Mouse (Mus musculus) thymus, postnatal 0 days (tissue): ENCODE results near the gene Lhx5. TPM values are rescaled to one million over a fixed set of nuclear protein-coding genes. Genes with fewer than 3 reads are reported as not detected.

Source experiments
- DNase-seq: peaks from one replicate; pipeline ENCODE4 v3.0.0-alpha.2; 2015; ENCODE audit warnings: low spot score
- polyA plus RNA-seq: library from polyadenylated mRNA; unstranded; fragments of >200 nt; fragmentation: Nextera tagmentation; extraction: Ambion mirVana; gene quantifications from 2 replicates; pipeline ENCODE4 v1.2.1, GENCODE M21; 2015

Lhx5 gene
- 0.05 TPM in 1 of 2 replicates, not detected in the other for polyA plus RNA-seq

DNA sequence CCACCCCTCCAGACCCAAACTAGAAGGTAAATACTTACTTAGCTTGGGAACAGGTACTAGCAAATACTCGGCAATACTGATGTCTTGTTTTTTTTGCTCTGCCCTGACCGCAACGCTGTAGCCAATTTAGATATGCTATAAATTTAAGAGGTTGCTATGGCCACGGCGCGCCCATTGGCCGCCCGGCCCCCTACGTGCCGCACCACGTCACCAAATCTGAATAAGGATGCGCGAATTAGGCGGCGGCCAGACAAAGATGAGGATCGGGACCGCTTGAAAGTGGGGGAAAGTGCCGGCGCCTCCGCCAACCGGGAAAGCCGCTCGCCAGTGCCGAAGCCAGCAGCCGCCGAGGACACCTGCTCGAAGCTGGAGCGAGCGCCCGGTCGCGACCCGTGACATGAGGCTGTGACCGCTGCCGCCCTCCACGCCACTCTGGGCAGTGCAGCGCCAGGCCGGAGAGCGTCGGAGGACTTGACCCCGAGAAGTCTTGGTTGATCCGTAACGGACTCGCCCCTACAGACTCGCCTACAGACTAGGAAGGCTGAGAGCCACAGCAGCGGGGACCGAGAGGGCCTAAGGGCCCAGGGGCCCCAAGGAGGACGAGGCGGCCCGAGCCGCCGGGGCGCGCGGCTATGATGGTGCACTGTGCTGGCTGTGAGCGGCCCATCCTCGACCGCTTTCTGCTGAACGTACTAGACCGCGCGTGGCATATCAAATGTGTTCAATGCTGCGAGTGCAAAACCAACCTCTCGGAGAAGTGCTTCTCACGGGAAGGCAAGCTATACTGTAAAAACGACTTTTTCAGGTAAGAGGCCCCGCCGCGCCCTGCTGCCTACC is at the start of gene Lhx5:
Gene Lhx5, plus strand, starts transcription at position 51 of the 837 bp plus-strand sequence.
- no peak for DNase-seq

DNA sequence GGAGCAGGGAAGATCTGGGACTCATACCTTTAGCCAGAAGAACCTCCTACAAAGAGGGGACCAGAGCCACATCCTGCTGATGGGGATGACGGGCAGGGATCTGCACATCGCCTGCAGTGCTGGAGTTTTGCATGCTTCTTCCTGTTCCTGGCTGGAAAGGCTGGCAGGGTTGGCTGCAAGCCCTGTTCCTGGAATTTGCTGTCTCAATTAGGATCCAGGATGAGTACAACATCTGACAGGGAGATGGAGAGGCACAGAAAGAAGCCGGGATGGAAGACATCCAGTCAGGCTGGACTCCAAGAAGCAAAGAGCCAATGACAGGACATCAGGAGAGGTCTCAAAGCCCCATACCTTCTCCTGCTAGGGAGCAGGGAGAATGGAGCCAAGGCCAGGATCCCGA is 45.1 kb upstream of the Lhx5 start:
- DNase-seq = no peak

DNA sequence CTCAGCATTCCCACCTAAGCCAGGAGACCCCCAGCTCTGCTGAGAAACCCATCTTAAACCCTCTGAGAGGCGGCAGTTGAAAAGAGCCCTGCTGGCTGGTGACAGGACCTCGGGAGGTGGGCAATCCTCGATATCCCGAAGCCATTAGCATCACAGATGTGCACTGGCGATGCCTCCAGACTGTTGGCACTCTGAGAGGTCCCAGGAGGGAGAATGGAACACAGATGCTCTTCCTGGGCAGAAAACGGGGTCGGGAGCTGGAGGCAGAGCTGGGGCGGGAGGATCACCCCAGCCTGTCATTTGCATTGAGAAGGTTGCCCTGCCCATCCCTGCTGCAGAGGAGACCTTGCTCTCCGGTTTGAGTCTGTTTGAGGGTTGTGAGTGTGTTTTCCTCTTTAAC is 42.7 kb upstream of the Lhx5 start:
- no peak for DNase-seq

DNA sequence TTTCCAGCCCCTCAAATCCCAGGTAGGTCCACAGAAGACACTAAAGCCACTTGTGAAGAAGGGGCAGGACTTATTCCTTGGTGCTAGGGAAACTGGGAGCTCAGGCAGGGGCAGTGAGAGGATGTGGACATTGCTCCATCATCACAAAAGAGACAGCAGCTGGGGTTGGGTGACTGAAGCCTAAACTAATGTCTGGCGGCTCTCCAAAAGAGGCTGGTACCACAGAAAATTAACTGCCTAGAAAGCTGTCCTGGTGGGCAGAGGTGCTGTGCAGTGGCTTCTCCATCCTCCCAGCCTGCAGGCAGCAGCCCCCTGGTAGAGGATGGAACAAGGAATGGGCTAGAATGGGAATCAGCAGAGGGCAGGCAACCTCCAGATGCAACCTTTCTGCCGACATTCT is 41.5 kb upstream of the Lhx5 start:
- no peak for DNase-seq

DNA sequence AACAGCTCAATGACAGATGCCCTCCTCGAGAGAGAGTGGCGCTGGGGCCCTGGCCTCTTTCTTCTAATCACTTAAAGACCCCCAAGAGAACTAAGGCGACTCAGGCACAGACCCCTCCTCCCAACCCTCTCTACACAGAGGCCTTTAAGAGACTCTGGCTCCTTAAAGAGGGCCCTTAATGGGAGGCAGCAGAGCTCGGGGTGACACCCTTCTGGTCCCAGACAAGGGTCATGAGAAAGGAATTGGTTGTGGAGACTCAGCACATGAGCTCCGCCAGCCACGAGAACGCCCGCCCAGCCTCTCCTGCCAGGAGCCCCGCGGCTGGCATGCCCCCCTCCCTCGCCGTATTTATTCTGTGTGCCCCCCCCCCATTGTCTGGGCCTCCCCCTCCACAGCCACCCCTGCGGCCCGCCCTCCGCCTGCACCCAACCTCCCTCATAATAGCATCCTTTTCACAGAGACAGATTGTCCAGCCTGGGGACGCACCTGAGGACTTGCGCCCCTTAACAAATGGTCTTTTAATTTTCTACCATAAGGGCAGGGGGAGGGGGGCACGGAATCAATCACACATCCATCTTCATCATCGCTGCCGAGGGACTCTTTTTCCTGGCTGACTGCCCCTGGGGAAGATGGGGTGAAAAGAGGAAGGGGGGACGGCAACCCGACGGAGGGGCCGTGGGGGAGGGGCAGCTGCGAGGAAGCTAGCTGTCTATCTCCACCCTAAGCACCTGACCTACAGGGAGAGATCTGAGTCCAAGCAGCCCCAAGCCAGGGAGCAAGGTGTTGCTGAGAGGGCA is 37.4 kb upstream of the Lhx5 start:
- no peak for DNase-seq

DNA sequence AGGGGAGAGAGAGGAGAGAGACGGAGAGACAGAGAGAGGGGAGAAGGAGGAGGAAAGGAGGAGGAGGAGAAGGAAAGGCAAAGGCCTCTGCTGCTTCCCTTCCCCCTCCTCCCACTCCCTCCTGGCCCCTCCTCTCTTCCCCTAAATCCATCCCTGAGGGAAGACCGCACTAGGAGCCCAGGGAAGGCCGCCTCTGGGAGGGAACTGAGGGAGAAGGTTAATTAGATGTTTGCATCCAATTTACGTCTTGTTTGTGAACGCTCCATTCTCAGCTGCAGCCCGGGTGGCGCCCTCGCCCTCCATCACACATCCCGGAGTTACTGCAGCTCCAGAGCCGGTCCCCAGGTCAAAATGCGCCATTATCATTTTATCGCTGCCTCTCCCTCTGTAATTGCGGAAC is 33.5 kb upstream of the Lhx5 start:
- no peak for DNase-seq

DNA sequence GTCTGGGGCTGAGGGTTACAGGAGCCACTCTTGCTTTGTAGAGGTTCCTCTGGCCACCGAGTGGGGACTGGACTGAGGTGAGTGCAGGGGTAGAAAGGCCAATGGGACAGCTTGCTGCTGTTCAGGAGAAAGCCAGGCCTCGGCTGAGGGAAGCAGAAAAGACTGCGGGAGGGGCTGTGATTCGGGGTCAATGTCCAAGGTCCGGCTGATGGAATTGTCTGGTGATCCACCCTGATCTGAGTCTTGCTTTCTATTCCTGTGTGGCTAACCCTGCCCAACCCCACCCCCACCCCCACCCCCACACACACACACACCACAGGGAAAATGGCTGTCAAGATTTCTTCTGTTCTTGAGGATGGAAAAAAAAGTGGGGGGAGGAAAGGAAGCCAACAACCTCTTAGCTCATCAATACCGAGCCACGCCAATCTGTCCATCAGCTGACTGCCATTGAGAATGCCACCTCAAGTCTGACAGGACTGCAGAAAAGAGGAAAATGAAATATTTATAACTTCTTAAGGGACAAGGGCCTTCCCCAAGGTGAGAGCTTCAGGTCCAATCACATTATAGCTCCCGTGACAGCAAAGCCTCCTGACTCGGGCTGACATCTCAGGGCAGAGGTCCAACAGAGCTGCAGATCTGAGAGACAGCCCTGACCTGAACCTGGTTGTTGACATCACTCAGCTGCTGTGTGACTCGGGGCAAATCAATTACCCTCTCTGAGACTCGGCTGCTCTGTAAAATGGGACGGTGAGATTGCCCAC is 26.5 kb upstream of the Lhx5 start:
- no peak for DNase-seq

DNA sequence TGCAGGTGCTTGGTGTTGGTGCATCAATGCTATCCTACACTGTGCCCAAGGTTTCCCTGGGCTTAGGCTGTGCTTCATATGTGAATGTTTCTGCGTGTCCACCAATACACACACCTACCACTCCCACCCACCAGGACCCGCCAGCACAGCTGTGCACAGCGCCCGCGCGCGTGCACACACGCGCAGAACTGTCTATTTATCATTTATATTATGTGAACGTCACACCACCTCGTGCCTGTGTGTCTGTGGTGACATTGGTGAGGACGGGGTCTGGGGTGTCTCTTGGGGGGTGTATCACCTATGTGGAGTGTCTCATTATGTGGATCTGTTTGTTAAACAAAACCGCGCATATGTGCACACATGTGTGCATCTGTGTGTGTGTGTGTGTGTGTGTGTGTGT is 22.6 kb upstream of the Lhx5 start:
- no peak for DNase-seq

DNA sequence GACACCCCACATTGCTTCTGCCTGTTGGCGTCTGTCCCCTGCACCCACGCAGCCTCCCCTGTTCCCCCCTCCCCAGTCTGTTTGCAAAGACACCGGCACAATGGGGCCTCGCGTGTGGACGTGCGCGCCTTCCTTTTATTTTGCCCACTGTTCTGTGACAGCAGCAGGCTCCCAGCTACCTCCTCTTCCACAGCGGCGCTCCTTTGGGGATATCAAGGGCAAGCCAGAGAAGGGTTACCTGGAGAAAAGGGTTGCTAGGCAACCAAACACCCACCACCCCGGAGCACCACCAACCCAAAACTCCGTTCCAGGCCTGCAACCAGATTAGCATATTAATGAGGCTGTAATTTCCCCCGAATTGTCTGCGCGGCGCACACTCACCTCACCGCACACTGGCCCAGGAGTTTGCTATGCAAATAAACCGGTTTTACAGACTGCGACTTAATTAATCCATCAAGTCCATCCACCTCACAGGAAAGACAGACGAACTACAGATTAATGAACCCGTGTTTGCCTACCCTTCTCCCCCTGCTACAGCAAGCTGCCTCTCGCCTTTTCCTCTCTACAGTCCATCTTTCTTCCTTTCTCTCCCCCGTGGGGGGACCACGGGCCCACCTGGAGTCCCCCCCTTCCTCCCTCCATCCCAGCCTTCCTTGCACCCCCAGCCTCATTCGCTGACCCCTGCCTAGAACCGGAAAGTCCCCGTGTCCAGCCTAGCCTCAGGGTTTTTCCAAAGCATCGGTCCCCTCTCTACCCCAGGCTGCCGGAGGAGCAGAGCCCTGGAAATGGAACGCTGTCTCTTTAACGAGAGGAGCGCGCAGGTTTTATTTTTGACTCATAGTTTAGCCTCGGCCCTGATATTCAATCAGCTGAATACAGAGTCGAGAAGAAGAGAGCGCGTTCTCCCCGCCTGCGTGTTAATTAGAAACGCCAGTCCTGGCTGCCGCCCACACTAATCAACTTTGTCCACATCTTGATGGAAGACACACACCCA is 21.8 kb upstream of the Lhx5 start:
- no peak for DNase-seq

DNA sequence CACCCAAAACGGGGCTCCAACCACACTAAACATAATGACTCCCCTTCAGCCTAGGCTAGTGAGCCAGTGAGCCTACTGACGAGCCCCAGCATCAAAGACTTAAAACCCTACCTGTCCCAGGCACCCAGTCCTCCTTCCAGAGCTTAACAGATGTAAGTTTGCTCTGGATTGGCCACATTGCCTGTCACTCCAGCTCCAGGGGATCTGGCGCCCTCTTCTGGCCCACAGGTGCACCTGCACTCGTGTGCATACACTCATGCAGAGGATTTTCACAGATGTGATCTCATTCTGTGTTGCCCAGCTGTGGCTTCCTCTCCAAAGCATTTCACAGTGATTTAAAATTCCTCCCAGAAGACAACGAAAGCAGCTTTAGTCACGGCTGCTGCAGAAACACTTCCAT is 18.1 kb upstream of the Lhx5 start:
- DNase-seq = no peak

DNA sequence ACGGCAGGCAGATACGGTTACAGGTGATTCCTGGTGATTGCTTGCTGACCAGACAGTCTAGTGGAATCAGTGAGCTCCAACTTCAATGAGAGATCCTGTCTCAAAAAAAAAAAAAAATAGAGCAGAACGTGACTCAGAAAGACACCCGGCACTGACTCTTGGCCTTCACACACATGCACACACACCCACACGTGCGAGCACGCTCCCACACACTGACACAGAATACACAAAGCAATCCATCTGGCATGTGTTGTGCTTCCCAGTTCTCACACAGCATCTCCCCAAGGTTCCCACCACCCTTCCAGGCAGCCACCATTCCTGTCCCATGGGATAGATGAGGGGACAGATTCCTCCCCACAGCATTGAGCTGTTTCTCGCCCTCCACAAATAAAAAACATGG is 11.4 kb upstream of the Lhx5 start:
- no peak for DNase-seq

DNA sequence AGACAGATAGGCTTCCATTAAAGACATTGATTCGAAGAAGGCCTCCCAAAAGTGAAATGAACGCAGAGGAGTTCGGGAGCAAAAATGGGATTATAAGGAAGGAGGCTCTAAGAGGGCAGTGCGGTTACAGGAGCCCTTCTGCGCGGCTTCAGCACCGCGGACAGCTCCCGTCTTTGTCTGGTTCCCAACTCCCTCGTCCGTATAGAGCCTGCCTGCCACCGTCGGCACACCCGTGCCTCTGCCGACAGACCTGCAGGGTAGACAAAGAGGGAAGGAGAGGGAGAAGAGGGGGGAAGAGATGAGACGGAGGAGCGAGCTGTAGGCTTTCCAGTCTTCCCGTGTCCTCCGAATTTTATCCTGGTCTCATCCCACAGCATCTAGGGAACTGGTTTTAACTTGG is 7.5 kb upstream of the Lhx5 start:
- peak; percentile 73 for DNase-seq

DNA sequence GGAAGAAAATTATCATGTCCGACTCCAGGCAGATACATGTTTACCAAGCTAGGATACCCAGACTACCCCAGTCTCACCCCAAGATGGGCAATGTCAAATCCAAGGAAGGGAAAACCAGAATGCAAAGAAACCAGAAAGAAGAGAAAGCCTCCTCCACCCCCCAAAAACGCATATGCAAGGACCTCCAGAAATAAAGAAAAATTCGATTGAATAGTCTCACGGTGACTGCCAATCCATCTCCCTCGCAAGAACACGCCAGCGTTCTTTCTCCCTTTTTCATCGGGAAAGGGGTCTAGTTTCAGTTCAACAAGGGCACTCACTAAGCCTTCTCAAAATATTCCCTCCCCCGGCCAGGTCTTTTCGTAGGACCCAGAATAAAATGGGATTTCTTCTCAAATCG is 6.8 kb upstream of the Lhx5 start:
- no peak for DNase-seq

DNA sequence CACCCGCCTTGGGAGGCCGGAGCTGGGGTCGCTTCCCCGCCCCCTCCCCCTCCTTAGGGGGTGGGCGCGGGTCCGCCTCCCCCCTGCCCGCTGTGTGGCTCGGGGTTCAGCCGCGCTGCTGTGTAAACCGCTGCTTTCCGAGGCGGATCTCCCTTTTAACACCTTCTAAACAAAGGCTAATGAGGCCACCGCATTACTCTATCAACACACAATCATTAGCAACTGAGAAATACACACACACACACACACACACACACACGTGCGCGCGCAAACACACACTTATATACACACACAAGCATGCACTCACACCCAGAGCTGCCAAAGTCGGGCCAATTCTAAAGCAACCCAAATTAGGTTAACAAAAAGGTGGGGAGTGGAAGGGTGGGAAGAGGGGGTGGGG is 5.8 kb upstream of the Lhx5 start:
- DNase-seq = no peak

DNA sequence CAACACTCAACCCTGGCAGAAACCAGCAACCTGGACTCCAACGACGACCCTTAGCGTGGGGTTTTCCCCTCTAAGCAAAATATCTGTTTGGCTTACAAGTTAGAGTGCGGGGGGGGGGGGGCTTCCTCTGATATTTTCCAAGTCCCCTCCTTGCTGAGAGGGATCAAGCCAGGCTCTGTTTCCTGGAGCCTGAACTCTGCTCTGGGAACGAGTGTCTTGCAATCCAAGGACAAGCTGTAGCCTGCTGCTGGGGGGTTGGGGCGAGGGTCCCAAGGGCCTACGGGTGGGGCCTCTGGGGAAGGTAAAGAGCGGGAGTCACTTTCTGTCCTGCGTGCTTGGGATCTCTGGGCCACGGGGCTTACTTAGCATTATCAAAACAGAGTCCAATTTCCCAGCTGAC is 4.9 kb upstream of the Lhx5 start:
- DNase-seq = no peak

DNA sequence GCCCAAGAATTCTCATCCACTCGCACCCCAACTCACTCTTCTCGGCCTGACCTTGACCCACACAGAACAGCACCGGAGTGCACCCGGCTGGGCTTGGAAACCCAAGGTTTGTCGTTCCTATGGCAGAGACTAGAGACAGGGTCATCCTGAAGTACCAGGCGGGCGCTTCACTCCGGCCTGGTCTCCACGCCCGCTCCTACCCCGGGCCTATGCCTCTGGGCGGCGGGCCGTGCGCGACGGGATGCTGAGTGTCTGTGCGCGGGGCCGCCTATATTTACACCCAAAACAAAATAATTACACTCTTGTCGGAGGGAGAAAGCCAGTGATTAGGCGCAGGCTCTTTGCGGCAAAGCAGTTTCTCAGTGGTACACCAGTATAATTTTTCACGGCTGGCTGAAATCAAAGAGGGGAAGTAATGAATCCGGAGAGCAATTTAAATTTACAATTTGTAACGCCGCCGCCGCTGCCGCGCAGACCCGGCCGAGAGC is 4.0 kb upstream of the Lhx5 start:
- no peak for DNase-seq

DNA sequence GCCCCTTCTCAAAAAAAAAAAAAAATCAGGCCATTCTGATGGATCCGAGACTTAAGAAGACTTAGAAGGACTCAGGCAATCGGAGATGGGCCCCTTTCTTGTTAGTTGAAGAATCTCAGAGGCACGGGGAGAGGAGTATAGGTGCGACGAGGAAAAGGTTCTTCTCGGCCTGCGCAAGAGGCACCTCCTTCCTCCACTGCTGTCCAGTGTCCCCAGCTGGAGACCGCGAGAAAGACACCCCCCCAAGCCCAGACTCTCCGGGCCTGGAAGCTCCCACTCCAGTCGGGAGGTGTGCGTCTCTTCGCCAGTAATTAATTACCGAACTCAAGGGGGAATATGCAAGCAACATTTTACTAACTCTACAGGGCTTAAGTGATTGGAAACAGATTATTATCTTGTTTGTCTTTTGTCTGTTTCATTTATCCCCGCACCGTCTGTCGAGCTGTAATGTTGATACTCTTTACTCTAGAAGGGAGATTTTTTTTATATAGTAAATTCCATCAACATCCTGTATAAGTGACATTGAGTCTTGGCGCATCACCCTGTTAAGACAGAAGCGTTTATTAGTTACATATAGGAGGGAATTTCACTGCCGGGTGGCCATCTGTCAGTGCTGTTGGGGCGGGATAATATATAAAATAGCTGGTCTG is 3.2 kb upstream of the Lhx5 start:
- DNase-seq = no peak

DNA sequence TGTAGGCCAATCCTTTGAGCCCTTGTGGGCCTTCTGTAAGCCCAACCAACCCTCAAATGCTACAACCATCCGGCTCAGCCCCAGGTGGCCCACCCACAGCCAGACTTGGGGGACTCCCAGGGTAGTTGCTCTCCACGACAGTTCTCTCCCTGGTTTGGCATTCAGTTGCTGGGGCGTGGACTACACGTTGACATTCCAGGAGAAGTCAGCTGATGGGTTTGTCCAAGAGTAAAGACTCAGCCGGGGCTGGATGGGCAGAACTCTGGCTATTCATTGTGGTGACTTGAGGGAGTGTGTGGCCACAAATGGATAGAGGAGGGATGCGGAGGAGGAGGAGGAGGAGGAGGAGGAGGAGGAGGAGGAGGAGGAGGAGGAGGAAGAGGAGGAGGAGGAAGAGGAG is 2.5 kb upstream of the Lhx5 start:
- no peak for DNase-seq

DNA sequence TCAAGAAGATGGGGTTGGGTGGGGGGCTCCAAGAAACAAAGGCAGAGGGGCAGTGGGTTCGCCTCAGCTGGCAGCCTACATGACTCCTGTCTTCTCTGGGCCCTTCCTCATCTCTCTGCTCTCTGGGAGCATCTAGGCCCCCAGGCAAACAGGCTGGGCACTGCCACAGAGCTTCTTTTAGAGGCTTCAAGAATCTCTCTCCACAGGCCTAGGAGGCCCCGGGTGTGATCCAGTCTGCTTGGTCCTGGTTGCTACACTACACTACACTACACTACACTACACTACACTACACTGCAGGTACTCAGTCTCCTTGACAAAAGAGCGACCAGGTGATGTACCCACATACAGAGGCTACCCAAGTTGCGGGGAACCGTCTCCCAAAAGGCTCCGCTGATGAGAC is 1.8 kb upstream of the Lhx5 start:
- no peak for DNase-seq

DNA sequence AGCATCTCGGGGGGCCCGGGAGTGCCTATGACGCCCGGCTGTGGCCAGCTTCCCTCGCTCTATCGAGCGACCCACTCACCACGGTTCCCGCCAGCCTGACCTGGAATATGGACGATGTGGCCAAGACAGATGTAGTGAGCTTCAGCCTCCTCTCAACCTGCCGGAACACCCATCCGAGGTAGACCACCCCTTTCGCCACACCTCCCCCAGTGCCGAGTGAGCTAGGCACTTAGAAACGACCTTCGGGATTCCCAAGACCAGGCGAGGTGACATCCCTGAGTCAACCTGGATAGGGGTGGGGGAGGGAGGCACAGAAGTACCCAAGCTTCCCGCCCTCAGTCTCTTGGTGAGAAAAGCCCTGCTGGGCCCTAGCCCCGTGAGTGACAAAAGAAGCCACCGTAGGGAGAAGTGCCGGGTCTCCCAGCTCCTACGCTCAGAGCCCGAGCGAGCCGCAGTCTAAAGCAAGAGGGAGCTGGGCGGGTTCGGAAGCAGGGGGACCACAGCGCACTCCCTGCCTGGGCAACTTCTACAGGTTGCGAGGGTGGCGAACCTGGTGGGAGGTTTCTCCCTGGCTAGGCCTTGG is 407 bp upstream of the Lhx5 start:
- no peak for DNase-seq
